Mouse (Mus musculus) heart, postnatal 4 days (tissue): Measurements from ENCODE around the gene Slc9a9. TPM values are rescaled to one million over a fixed set of nuclear protein-coding genes. Genes with fewer than 3 reads are reported as not detected.
A peak's percentile ranks its signal among the peaks of the same experiment; 100 is the strongest.

Source experiments
- DNase-seq: peaks from one replicate; pipeline ENCODE4 v3.0.0; 2021
- total RNA-seq, 2 experiments: library from RNA; stranded (reverse); gene quantifications; 2 replicates each; pipeline ENCODE4 v1.2.3; 2021

Gene Slc9a9
- total RNA-seq, 2 experiments from 2014 or later: 2.6 to 2.7 TPM

- no peak for DNase-seq
Observed at GRCm38 (mm10) chr9:94968596-94969120, 298.9 kb downstream of the Slc9a9 start.

GRCm38 (mm10) chr9:94969131-94969530 lies 299.4 kb downstream of the Slc9a9 start:
- DNase-seq: no peak

GRCm38 (mm10) chr9:94972021-94972420 lies 302.3 kb downstream of the Slc9a9 start:
- DNase-seq: no peak

GRCm38 (mm10) chr9:94972693-94973092 lies 303.0 kb downstream of the Slc9a9 start:
- DNase-seq: no peak

GRCm38 (mm10) chr9:94976191-94976590 lies 306.5 kb downstream of the Slc9a9 start:
- no peak for DNase-seq

- DNase-seq: no peak
Observed at GRCm38 (mm10) chr9:94993575-94993974, 323.9 kb downstream of the Slc9a9 start.

GRCm38 (mm10) chr9:95020136-95020706 lies 350.5 kb downstream of the Slc9a9 start:
- no peak for DNase-seq

GRCm38 (mm10) chr9:95034140-95034970 lies 364.6 kb downstream of the Slc9a9 start:
- DNase-seq: no peak

GRCm38 (mm10) chr9:95036209-95036608 lies 366.5 kb downstream of the Slc9a9 start:
- no peak for DNase-seq

GRCm38 (mm10) chr9:95042420-95042819 lies 372.7 kb downstream of the Slc9a9 start:
- DNase-seq: no peak

- no peak for DNase-seq
Observed at GRCm38 (mm10) chr9:95052160-95052559, 382.5 kb downstream of the Slc9a9 start.

GRCm38 (mm10) chr9:95053183-95053582 lies 383.5 kb downstream of the Slc9a9 start:
- no peak for DNase-seq

GRCm38 (mm10) chr9:95055843-95056242 lies 386.1 kb downstream of the Slc9a9 start:
- DNase-seq: no peak

- no peak for DNase-seq
Observed at GRCm38 (mm10) chr9:95060702-95061101, 391.0 kb downstream of the Slc9a9 start.

GRCm38 (mm10) chr9:95067037-95067436 lies 397.3 kb downstream of the Slc9a9 start:
- DNase-seq: no peak

- DNase-seq: no peak
Observed at GRCm38 (mm10) chr9:95068466-95068865, 398.8 kb downstream of the Slc9a9 start.

- no peak for DNase-seq
Observed at GRCm38 (mm10) chr9:95070832-95071519, 401.3 kb downstream of the Slc9a9 start.

- peak; percentile 19 for DNase-seq
Observed at GRCm38 (mm10) chr9:95072450-95072955, 402.8 kb downstream of the Slc9a9 start.

GRCm38 (mm10) chr9:95073691-95074090 lies 404.0 kb downstream of the Slc9a9 start:
- DNase-seq: no peak

GRCm38 (mm10) chr9:95075856-95076255 lies 406.1 kb downstream of the Slc9a9 start:
- no peak for DNase-seq

- no peak for DNase-seq
Observed at GRCm38 (mm10) chr9:95077938-95078337, 408.2 kb downstream of the Slc9a9 start.

- no peak for DNase-seq
Observed at GRCm38 (mm10) chr9:95078626-95079025, 408.9 kb downstream of the Slc9a9 start.

- DNase-seq: no peak
Observed at GRCm38 (mm10) chr9:95079951-95080350, 410.2 kb downstream of the Slc9a9 start.
